Mouse (Mus musculus) embryonic facial prominence, embryonic 14.5 days (tissue): ENCODE measurements around the gene Desi1. TPM values are rescaled to one million over a fixed set of nuclear protein-coding genes. Genes with fewer than 3 reads are reported as not detected.
A peak's percentile ranks its signal among the peaks of the same experiment; 100 is the strongest.

Experiments used
- ATAC-seq: fragments of 200-750 bp; cut with Nextera tagmentation; 2 replicates; pipeline ENCODE4 v1.8.0; 2017; ENCODE audit warnings: low read depth, moderate number of reproducible peaks, moderate TSS enrichment
- DNase-seq: peaks from one replicate; pipeline ENCODE4 v3.0.0-alpha.2; 2015; ENCODE audit warnings: low spot score
- H3K27ac ChIP-seq: fragments of 300-500 bp; sonication (generic); replicated peaks from 2 replicates; pipeline ENCODE4 v1.5.1; 2014; ENCODE audit warnings: low read depth, mild to moderate bottlenecking, low read length, moderate library complexity
- H3K27me3 ChIP-seq: fragments of 300-500 bp; sonication (generic); replicated peaks from 2 replicates; pipeline ENCODE4 v1.6.1; 2014; ENCODE audit warnings: low read length; ENCODE audit not compliant: control insufficient read depth, insufficient read depth
- H3K36me3 ChIP-seq: fragments of 300-500 bp; sonication (generic); 2 replicates; pipeline ENCODE4 v1.6.1; 2014; ENCODE audit warnings: low read length, mixed read lengths; ENCODE audit not compliant: control insufficient read depth, insufficient read depth
- H3K4me1 ChIP-seq: fragments of 300-500 bp; sonication (generic); 2 replicates; pipeline ENCODE4 v1.6.1; 2014; ENCODE audit warnings: antibody characterized with exemption, low read length; ENCODE audit not compliant: control insufficient read depth, insufficient read depth
- H3K4me2 ChIP-seq: fragments of 300-500 bp; sonication (generic); 2 replicates; pipeline ENCODE4 v1.6.1; 2014; ENCODE audit warnings: low read depth, mild to moderate bottlenecking, low read length, moderate library complexity, mixed read lengths
- H3K4me3 ChIP-seq: fragments of 300-500 bp; sonication (generic); 2 replicates; pipeline ENCODE4 v1.5.1; 2014; ENCODE audit warnings: low read depth, mild to moderate bottlenecking, low read length
- H3K9ac ChIP-seq: fragments of 300-500 bp; sonication (generic); 2 replicates; pipeline ENCODE4 v1.6.1; 2014; ENCODE audit warnings: low read depth, mild to moderate bottlenecking, low read length, moderate library complexity, mixed read lengths
- H3K9me3 ChIP-seq: fragments of 300-500 bp; sonication (generic); 2 replicates; pipeline ENCODE4 v1.6.1; 2016; ENCODE audit warnings: low read length; ENCODE audit not compliant: control insufficient read depth
- WGBS: fragments of 180-500 bp; shearing (Covaris S2); extraction: QIAGEN DNeasy Blood & Tissue Kit; methylation state at CpG from one replicate; pipeline ENCODE4 v1.1.7; 2014; 5-methylcytosine and 5-hydroxymethylcytosine counted together
- polyA plus RNA-seq: library from polyadenylated mRNA; unstranded; fragments of >200 nt; fragmentation: Nextera tagmentation; extraction: Ambion mirVana; gene quantifications from 2 replicates; pipeline ENCODE4 v1.2.1, GENCODE M21; 2014

Desi1 gene
- polyA plus RNA-seq, 1 experiment from 2014 or later, result 27.2 TPM

DNA sequence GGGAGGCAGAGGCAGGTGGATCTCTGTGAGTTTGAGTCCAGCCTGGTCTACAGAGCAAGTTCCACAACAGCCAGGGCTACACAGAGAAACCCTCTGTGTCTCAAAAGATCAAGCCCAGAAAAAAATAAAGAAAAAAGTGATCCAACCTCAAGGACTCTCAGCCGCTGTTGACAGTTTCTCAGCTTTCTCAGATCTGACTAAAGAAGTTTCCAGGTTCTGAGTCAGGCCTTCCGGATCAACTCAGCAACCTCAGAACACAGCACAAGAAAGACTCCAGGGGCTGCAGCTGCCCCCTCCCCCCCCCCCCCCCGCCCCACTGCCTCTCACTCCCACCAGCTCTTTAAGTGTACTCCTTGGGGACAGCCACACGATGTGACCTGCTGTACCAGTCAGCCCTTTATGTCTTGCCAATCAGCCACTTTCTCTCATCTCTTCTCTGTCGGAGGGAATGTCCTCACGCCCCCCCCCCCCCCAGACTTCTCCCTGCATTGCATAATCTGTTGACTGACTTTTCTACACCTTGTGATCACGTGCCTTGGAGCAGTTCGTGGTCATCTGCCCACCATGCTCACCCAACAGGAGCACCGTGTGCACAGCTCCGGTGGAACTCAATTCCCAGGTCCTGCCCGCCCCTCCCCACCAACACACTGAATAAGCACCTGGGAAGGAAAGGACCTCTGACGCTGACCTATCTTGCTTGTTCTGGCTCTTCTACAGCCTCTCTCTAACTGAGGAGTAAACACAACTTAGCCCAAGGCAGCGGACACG lies 67.4 kb downstream of the Desi1 start:
- 82% methylated on average over 12 of the region's 14 CpGs for WGBS
- no peaks in the 10 kb centered on the region for H3K36me3 ChIP-seq
- no peaks in the 10 kb centered on the region for H3K9me3 ChIP-seq
- no peaks in the 10 kb centered on the region for H3K4me1 ChIP-seq
- no peaks in the 10 kb centered on the region for H3K27me3 ChIP-seq
- no peak for DNase-seq
- H3K4me3 ChIP-seq, result no peak overlapping the region
- H3K9ac ChIP-seq, result no peak overlapping the region
- no peak overlapping the region for H3K4me2 ChIP-seq
- ATAC-seq, result no peak
- no peak overlapping the region for H3K27ac ChIP-seq

- H3K4me1 ChIP-seq, result no peaks in the 10 kb centered on the region
- DNase-seq (no peak), ATAC-seq (no peak)
- H3K9ac ChIP-seq, result no peak overlapping the region
- H3K27me3 ChIP-seq, result no peaks in the 10 kb centered on the region
- H3K4me3 ChIP-seq, result no peak overlapping the region
- H3K27ac ChIP-seq, result no peak overlapping the region
- no peaks in the 10 kb centered on the region for H3K36me3 ChIP-seq
- 45% methylated on average over 4 of the region's 4 CpGs for WGBS
- no peak overlapping the region for H3K4me2 ChIP-seq
- no peaks in the 10 kb centered on the region for H3K9me3 ChIP-seq
These were observed 68.6 kb downstream of the Desi1 start for GRCm38 (mm10) chr15:81964980-81965545.

- H3K27me3 ChIP-seq, result no peaks in the 10 kb centered on the region
- no peak for ATAC-seq
- 59% methylated on average over 1 of the region's 1 CpGs for WGBS
These were observed 69.4 kb downstream of the Desi1 start for GRCm38 (mm10) chr15:81964262-81964661.

GRCm38 (mm10) chr15:81961078-81961451 lies 72.6 kb downstream of the Desi1 start:
- Histone ChIP-seq H3K4me2 (peak overlapping the region; percentile 98), H3K9ac (peak overlapping the region; percentile 73; the same call in 1 of the 2 replicates), H3K27me3 (no peaks in the 10 kb centered on the region), H3K9me3 (no peaks in the 10 kb centered on the region), H3K27ac (no peak overlapping the region), H3K4me1 (no peaks in the 10 kb centered on the region), H3K4me3 (peak overlapping the region; percentile 63), H3K36me3 (peaks cover 2% of the 10 kb centered on the region; the same call in 1 of the 2 replicates)
- no peak for DNase-seq
- WGBS, result 1% methylated on average over 7 of the region's 8 CpGs
- ATAC-seq, result no peak

More at GRCm38 (mm10) chr15:81964262-81964661, 69.4 kb downstream of the Desi1 start:
- no peaks in the 10 kb centered on the region for H3K4me1 ChIP-seq
- no peaks in the 10 kb centered on the region for H3K9me3 ChIP-seq
- no peak overlapping the region for H3K9ac ChIP-seq
- H3K36me3 ChIP-seq, result no peaks in the 10 kb centered on the region
- no peak for DNase-seq
- H3K4me2 ChIP-seq, result no peak overlapping the region
- no peak overlapping the region for H3K4me3 ChIP-seq
- H3K27ac ChIP-seq, result no peak overlapping the region

- Histone ChIP-seq H3K9me3 (no peaks in the 10 kb centered on the region), H3K9ac (peak within 1 kb of the TSS; percentile 73), H3K27ac (peak within 1 kb of the TSS; percentile 81), H3K27me3 (no peaks in the 10 kb centered on the region), H3K36me3 (peaks cover 8% of the 10 kb centered on the region; the same call in 1 of the 2 replicates), H3K4me2 (peak within 1 kb of the TSS; percentile 98), H3K4me3 (peak within 1 kb of the TSS; percentile 63), H3K4me1 (no peaks in the 10 kb centered on the region)
- under 1% methylated on average over 64 of the region's 77 CpGs for WGBS
- ATAC-seq, result peak; percentile 98
- peak; percentile 99 for DNase-seq
These were observed 73.2 kb downstream of the Desi1 start, which contains the start of gene Pmm1 for GRCm38 (mm10) chr15:81960171-81961077. Gene Pmm1, minus strand, starts transcription at chr15:81960930.

DNA sequence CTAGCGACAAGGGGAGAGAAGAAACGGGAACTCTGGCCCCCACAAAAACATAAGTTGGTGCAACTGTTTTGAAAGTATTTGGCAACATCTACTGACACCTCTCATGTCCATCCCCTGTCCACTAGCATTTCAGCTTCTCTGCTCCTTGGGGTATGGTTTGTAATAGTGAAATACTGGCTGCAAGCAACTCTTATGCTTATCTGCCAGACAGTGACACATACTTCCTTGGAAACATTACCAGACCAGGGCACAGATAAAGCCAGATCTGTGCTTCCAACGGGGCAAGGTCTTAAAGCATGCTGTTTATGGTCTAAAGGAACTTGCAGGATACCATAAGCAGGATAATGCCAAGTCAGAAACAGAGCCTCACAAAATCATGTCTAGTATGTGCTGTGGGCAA lies 74.8 kb downstream of the Desi1 start:
- Histone ChIP-seq H3K27me3 (no peaks in the 10 kb centered on the region), H3K4me1 (no peaks in the 10 kb centered on the region), H3K4me3 (no peak overlapping the region), H3K27ac (no peak overlapping the region), H3K9ac (no peak overlapping the region), H3K4me2 (no peak overlapping the region), H3K9me3 (no peaks in the 10 kb centered on the region), H3K36me3 (peaks cover 23% of the 10 kb centered on the region)
- no peak for DNase-seq
- 87% methylated on average over 3 of the region's 3 CpGs for WGBS
- ATAC-seq, result no peak

DNA sequence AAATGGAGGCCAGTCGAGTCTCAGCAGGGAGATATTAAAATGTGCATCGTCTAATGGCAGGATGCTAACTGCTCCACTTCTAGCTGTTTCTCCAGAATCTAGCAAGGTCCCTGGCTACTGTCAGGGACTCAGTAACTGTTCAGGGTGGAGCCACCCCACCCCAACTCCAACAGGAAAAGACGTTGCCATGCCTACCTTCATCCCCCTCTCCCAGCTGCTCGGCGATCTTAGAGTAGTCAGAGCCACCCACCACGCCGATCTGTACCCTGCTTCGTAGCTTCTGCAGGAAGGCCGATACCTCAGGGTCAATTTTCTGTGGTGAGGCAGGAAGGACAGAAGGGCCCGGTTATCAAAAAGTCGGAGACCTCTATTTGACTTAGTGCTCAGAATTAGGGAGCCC lies 76.1 kb downstream of the Desi1 start:
- no peaks in the 10 kb centered on the region for H3K9me3 ChIP-seq
- no peak overlapping the region for H3K9ac ChIP-seq
- WGBS, result 82% methylated on average over 11 of the region's 11 CpGs

GRCm38 (mm10) chr15:81956457-81956856 lies 77.2 kb downstream of the Desi1 start:
- no peaks in the 10 kb centered on the region for H3K4me1 ChIP-seq
- ATAC-seq (no peak), DNase-seq (no peak)
- peaks cover 29% of the 10 kb centered on the region for H3K36me3 ChIP-seq
- H3K4me3 ChIP-seq, result no peak overlapping the region
- no peaks in the 10 kb centered on the region for H3K27me3 ChIP-seq
- no peaks in the 10 kb centered on the region for H3K9me3 ChIP-seq
- H3K27ac ChIP-seq, result no peak overlapping the region
- no peak overlapping the region for H3K9ac ChIP-seq
- no peak overlapping the region for H3K4me2 ChIP-seq
- 52% methylated on average over 8 of the region's 8 CpGs for WGBS

More for the DNA sequence above, 76.1 kb downstream of the Desi1 start:
- H3K4me2 ChIP-seq, result no peak overlapping the region
- H3K27me3 ChIP-seq, result no peaks in the 10 kb centered on the region
- ATAC-seq (no peak), DNase-seq (no peak)
- H3K4me1 ChIP-seq, result no peaks in the 10 kb centered on the region
- no peak overlapping the region for H3K4me3 ChIP-seq
- H3K36me3 ChIP-seq, result peaks cover 24% of the 10 kb centered on the region
- H3K27ac ChIP-seq, result no peak overlapping the region
